ENCODE assay signal across 11 mouse cellular contexts in genomic region chr6:65079139-65079538, GRCm38 (mm10). TPM values are rescaled to one million over a fixed set of nuclear protein-coding genes. Genes with fewer than 3 reads are reported as not detected.
DNase-seq lines count a peak whose midpoint lies in the region.
"Had no signal": no experiment of that assay in that cellular context is flagged by ENCODE, and none has a peak within 500 bp of the region (broad histone marks: within the 10 kb centered on the region; RNA-seq: fewer than 3 reads in every experiment).

No protein-coding gene starts in this region.

- intact Hi-C loops in heart, postnatal 10 days (cut with DNase I) = loop anchor here (5.0 kb wide), 1 partner anchor 392 kb away; no protein-coding TSS in a partner anchor

- peak; percentile 10 to 21 for DNase-seq in heart, postnatal 10 days
- DNase-seq in heart, adult 11 months = no peak
- peak; percentile 15 for DNase-seq in thymus, postnatal 0 days (ENCODE audit: low spot score)
- DNase-seq in thymus, adult 18-20 months = no peak
- DNase-seq in embryo, embryonic 10.5 days (ENCODE audit: low spot score) = peak; percentile 33
- DNase-seq in left cerebral cortex, adult 9 months (ENCODE audit: low spot score in 2 of 2) = no peak
- DNase-seq in adrenal gland, postnatal 25 days = no peak
- DNase-seq in adrenal gland, postnatal 10 days = no peak
- DNase-seq: adrenal gland, adult 2 months; heart, postnatal 36 days; thymus, postnatal 14 days had no signal

RNA-seq across cellular contexts. Expression of gene Smarcad1, which starts 36.8 kb away (rescaled TPM):
- total RNA-seq in heart, postnatal 10 days (2021) = 10 to 100 TPM; 27.9 to 34.9 TPM
- polyA plus RNA-seq in thymus, postnatal 0 days (2015; fragmentation: Nextera tagmentation; extraction: Ambion mirVana) = 77.8 and 96.3 TPM in 2 replicates
- 41.7 and 43.5 TPM in 2 replicates for total RNA-seq in adrenal gland, postnatal 25 days (2021)
- 10 to 100 TPM; 30.5 to 42.8 TPM for total RNA-seq in adrenal gland, postnatal 10 days (2021)

Comparison
In these comparisons a context has a peak if more than half of its experiments do, and no peak if none do; other contexts are left out.
1. DNase-seq: peak in heart, postnatal 10 days (2 of 2), thymus, postnatal 0 days (single experiment) and embryo, embryonic 10.5 days (single experiment); none in heart, adult 11 months (single experiment), thymus, adult 18-20 months (0 of 2), left cerebral cortex, adult 9 months (0 of 2), adrenal gland, postnatal 25 days (single experiment) and adrenal gland, postnatal 10 days (single experiment).